Mouse (Mus musculus): ENCODE data around the gene Uty. TPM values are rescaled to one million over a fixed set of nuclear protein-coding genes. Genes with fewer than 3 reads are reported as not detected.

Gene Uty
- 48.9 to 60.0 TPM (median 51.1 TPM) in 4 replicates for total RNA-seq (2023)

DNA sequence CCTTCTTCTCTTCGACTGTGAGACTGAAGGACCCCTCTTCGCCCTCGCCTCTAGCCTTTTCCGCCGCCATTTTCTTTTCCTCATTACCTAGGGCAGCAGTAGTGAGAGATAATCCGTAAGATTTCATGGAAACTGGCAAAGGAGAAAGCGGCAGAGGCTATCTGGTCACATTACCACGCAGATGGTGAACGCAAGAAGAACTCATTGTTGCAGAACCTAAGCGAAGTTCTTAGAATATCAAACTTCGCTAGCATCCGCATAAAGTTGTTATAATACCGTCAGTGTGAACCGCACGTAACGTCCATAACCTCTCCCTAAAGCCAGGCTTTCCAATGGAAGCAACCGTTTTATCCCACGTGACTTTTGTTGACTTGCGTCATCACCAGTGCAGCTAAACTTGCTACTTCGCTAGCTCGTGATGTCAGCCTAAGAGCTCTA is at the start of gene Uty:
Uty (minus strand) TSS at position 334 of the 438 bp plus-strand sequence.

DNA sequence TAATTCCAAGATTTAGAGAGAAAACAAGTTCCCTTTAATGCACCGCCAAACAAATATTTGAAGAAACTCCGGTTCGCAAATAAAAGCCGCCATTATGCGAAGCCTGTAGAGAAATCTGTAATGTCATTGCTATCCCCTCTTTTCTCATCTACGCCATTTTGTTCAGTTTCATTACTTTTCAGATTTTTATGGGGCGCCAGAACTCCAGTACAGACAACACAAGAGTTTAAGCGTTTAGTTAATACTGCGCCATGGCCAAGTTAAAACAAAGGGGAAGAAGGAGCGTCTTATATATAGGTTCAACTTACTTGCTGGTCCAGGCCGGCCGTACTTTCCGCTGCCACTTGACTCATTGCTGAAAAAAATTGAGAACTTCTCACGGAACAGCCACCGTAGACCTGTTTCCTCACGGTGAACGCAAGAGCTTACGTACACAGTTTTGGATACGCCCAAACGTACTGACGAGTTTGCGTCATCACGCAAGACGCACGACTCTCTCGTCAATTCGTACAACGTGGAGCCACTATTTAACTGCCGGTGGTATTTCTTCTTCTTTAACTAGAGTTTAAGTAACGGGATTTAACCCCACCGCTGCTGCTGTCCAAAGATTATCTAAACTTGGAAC is 40.7 kb upstream of the Uty start, which contains the start of gene Ddx3y:
Ddx3y (minus strand) TSS at position 459 of the 625 bp plus-strand sequence.

Other genes starting within 250 kb of the Uty start
- gene Eif2s3y, start 235.2 kb downstream of the Uty start, total RNA-seq (2023) = 127 to 145 TPM (median 139 TPM) in 4 replicates
- gene Ddx3y, start 40.9 kb upstream of the Uty start, total RNA-seq (2023) = 136 to 163 TPM (median 150 TPM) in 4 replicates
- gene Usp9y, start 214.0 kb upstream of the Uty start, total RNA-seq (2023) = not detected in 4 replicates

Measured in B cell, adult 62 days (primary cell).